Comparison of ENCODE assay signal across 8 mouse cellular contexts in the genomic region with DNA sequence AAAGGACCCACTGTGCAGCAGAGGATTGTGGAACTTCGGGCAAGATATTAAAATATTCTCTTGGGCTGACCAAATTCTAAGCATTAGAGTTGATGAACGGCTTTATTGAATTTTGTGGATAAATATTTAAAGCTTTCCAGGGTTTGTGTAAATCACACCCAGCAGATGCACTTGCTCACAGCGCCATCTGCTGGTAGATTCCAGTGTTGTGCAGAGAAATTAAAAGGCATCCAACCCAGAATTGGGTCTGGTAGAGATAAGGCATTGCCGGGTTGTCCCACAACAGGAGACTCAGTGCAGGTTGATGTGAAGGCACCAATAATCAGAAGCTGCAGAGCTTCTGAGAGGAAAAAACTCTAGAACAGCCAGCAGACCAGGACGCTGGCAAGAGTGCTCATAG.
DNase-seq lines count a peak whose midpoint lies in the region; ATAC-seq and TF ChIP-seq lines count a peak whose summit lies in the region.

No protein-coding gene starts in this region.

- no peaks in the 10 kb centered on the region for H3K9me3 ChIP-seq in lung, embryonic 14.5 days (ENCODE audit: low read depth, low read length)

- WGBS in lung, embryonic 14.5 days = 13% methylated on average over 5 of the region's 5 CpGs

- no peak overlapping the region for H3K4me2 ChIP-seq in lung, embryonic 14.5 days

- H3K4me1 ChIP-seq in lung, embryonic 14.5 days (ENCODE audit: insufficient read depth) = no peaks in the 10 kb centered on the region

- H3K27me3 ChIP-seq in lung, embryonic 14.5 days (ENCODE audit: insufficient read depth, low read length) = no peaks in the 10 kb centered on the region

- no peaks in the 10 kb centered on the region for H3K36me3 ChIP-seq in lung, embryonic 14.5 days (ENCODE audit: insufficient read depth)

- peak; percentile 89 for TF ChIP-seq CTCF in lung, embryonic 14.5 days (IDR thresholded peaks at IDR 0.05; ENCODE audit: low read depth)

- no peak overlapping the region for H3K9ac ChIP-seq in lung, embryonic 14.5 days

- no peak for ATAC-seq in lung, embryonic 14.5 days (ENCODE audit: insufficient read depth)

- peak; percentile 47 for DNase-seq in urinary bladder, postnatal 25 days (ENCODE audit: low spot score)
- no peak for DNase-seq in urinary bladder, postnatal 10 days (ENCODE audit: low spot score)
- DNase-seq in cerebellum, adult 9-11 months = peak; percentile 27
- DNase-seq in frontal cortex, postnatal 25 days (ENCODE audit: low spot score in 2 of 2) = peak; percentile 46 to 60
- peak; percentile 75 for DNase-seq in layer of hippocampus, adult 11-12 months (ENCODE audit: low spot score)
- DNase-seq in lung, embryonic 14.5 days = peak; percentile 88
- DNase-seq in right cerebral cortex, adult 18-20 months = peak; percentile 65
- DNase-seq in T-cell, adult 2 months (ENCODE audit: low spot score) = no peak

- H3K27ac ChIP-seq in lung, embryonic 14.5 days (ENCODE audit: low read depth) = no peak overlapping the region

- no peak overlapping the region for H3K4me3 ChIP-seq in lung, embryonic 14.5 days (ENCODE audit: low read depth, low read length)

Comparison
In these comparisons a context has a peak if more than half of its experiments do, and no peak if none do; other contexts are left out.
1. DNase-seq: peak in urinary bladder, postnatal 25 days (single experiment), cerebellum, adult 9-11 months (single experiment), frontal cortex, postnatal 25 days (2 of 2), layer of hippocampus, adult 11-12 months (single experiment), lung, embryonic 14.5 days (single experiment) and right cerebral cortex, adult 18-20 months (single experiment); none in urinary bladder, postnatal 10 days (single experiment) and T-cell, adult 2 months (single experiment).